Mouse (Mus musculus) frontal cortex, postnatal 36 days (tissue): Measurements from ENCODE around the gene Rab27a.
A peak's percentile ranks its signal among the peaks of the same experiment; 100 is the strongest.

Source experiments
- DNase-seq, 2 experiments: peaks; one replicate each; pipeline ENCODE4 v3.0.0; 2022; ENCODE audit warnings: low spot score in 2 of 2

Gene Rab27a

DNA sequence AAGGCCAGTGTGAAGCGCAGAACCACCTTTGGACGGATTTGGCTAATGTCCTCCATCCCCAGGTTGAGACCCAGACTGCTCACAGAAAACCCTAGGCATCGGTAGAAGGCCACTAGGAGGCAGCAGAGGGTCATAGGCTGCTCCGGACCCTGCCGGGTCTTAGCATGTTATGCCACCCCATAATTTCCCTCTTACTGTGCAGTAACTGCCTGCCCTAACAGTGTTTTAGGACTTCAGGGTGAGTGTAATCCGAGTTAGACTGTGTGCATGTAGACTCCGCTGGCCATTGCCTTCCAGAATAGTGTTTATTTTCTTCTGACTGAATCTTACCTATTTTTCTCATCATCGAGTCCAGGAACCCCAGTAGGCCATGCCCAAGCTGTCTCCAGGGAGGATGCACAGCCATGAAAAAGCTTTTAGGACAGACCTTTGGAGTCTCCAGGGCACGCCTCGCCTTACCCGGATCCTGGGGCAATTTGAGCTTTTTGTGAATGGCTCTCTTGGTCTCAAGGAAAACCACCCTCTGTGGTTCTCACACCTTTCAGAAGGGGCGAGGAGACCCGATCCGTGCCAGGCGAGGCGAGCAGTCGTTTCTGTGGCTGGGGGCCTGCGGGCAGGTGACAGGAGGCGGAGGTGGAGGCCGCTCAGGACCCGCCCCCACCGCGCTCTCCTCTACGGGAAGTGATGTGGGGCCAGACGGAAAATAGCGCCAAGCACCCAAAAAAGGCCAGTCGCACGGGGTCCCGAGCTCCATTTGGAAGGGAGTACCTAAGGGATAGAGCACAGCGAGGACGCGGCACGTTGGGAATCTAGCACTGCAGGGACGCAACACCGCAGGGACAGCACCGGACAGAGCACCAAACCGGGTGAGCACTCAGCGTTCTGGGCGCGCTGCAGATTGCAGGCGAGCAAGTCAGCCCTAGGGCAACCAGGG lies at the start of gene Rab27a:
Gene Rab27a, plus strand, starts transcription at position 709 of the 934 bp plus-strand sequence.
- peak; percentile 75 to 85 for DNase-seq

GRCm38 (mm10) chr9:72996167-72996566 lies 48.5 kb upstream of the Rab27a start:
- no peak for DNase-seq

DNA sequence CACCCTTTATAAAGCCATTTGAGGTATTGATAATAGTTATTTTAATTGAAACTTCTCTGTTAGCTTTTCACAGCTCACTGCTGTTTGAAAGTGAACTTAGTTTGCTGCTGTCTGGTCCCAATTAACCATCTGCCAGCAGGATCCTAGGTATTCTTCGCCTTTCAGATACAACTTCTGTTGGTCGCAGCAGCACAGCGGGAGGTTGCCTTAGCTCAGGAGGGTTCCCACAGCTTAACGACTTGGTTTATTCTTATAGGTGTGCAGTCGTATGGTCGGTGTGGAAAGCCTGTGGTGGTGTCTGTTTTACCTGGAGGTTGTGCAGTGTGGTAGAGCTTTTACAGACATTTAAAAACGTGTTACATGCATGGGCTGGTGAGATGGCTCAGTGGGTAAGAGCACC lies 47.8 kb upstream of the Rab27a start:
- no peak for DNase-seq

DNA sequence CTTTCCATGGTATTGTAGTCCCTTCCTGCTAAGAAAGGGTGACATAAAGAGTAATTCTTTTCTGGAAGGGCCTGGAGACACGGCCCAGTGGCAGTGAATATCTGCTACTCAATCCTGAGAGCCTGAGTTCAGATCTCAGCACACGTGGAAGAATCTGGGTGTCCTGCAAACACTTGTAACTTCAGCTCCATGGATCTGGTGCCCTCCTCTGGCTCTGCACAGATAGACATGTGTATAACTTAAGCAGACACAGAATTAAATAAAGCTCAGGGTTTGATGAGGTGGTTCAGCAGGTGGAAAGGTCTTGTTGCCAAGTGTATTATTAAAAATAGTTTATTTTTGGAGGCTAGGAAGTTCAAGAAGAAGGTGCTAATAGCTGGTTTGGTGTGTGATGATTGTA lies 44.2 kb upstream of the Rab27a start:
- DNase-seq: no peak

- DNase-seq: no peak
Observed at GRCm38 (mm10) chr9:73001314-73002011, 43.2 kb upstream of the Rab27a start.

DNA sequence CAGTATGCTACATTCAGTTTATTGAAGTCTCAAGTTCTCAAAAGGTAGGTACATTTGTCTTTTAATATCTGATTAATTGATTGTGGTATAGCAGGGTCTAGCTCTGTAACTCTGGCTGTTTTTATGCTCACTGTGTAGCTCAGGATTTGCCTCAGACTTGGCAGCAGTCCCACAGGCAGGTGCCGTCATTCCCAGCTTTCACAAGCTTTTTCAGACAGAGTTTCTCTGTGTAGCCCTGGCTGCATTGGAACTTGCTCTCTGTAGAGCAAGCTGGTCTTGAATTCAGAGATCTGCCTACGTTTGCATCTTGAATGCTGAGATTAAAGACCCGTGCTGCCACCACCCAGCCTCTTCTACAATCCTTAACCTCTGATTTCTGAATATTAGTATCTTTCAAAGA lies 42.5 kb upstream of the Rab27a start:
- no peak for DNase-seq

GRCm38 (mm10) chr9:73004076-73004475 lies 40.6 kb upstream of the Rab27a start:
- DNase-seq: no peak

DNA sequence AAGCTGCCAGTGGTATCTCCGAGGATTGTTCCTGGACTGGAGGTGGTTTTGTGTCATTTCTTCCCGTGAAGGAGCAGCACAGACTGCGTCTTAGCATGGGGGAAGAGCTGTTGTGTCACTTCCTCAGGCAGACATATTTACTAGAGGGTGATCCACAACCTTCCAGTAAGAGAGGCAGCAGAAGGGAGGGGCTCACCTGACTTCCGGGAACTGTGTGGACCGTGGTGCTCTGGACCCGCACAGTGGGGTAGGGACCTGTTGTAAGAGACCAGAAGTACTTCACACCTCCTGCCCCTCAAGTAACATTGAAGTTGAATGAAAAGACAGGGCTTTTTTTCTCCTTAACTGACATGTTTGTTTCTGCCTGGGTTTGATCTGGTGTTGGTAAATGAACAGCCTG lies 39.5 kb upstream of the Rab27a start:
- no peak for DNase-seq

DNA sequence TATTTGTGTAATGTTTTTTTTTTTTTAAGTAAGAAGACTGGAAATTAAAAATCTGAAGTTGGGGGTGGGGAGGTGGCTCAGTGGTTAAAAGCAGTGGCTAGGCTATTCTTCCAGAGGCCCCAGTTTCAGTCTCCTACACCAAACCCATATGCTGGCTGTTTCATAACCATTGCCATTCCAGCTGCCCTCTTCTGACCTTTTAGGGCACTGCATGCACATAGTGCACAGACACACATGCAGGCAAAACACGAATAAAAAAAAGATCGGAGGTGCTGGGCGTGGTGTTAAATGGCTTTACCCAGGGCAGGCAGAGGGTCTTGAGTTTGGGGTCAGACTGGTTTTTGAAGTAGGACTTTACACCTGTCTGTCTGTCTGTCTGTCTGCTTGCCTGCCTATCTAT lies 38.5 kb upstream of the Rab27a start:
- no peak for DNase-seq

DNA sequence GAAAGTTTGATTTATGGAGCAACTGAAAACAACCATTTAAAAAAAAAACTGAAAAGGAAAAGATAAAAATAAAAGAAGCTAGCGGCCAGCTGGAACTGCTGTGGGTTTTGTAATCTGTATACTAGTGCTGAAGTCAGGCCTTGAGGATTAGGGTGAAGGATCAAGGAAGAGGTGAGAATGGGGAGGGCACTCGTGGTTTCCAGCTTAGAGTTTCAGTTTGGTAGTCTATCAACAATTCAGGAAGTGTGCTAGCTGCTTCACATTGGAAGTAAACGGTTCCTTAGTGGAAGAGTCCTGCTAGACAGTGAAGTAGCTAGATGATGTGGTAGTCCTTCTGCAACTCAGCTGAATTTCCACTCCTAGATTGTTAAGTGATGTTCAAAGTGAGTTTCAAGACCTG lies 36.3 kb upstream of the Rab27a start:
- no peak for DNase-seq

GRCm38 (mm10) chr9:73012629-73013028 lies 32.0 kb upstream of the Rab27a start:
- no peak for DNase-seq

- peak in 1 of 2 experiments; percentile 28 for DNase-seq
Observed at GRCm38 (mm10) chr9:73014724-73015123, 29.9 kb upstream of the Rab27a start.

DNA sequence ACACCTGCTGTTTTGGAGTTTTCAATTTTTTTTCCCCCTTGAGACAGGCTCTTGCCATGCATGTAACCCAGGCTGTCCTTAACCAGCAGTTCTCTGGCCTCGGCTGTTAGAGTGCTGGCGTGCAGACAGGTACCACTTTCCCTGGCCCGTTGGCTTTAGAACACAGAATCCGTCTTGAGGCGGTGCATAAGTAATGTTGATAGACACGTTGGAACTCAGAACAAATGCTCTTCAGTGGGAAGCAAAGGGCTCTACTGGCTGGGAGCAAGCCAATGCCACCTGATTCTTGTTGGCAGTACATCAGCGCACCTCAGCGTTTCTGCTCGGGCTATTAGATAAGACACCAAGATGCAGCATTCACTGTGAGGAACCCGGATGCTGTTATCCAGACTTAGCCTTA lies 24.8 kb upstream of the Rab27a start:
- no peak for DNase-seq

GRCm38 (mm10) chr9:73020566-73021097 lies 24.0 kb upstream of the Rab27a start:
- DNase-seq: no peak

DNA sequence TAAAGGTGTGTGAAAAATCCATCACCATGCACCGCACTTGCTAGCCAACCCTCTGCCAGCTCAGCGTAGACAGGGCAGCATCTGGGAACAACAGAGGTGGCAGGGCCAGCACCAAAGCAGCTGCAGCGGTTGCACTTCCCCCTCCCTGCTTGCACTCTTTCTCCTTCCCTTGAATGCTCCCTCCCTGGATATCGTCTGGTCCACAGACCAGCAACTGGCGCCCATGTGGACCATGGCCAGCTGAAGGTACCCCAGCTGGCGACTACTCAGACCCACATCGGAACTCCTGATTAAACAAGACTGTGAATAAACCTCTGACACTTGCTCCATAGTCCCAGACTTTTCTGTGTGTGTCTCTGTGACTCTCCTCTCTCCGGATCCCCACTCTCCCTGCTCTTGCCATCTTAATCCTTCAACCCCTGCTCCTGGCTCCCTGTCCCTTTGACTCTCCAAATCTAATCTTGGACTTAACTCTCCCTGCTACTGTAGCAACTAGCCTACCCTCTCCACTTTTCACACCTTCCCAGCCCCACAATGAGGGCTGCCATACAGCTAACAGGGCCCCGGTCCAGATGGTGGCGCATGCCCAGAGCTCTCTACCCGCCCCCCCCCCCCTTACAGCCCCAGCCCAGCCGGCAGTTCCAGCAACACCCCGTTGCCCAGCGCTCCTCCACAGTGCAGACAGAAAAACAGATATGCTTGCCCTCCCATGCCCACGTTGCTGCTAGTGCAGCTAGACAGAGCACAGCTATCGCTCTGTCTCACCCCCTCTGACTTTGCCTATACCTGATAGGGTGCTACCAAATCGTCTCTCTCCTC lies 18.6 kb upstream of the Rab27a start:
- DNase-seq: peak in 1 of 2 experiments; percentile 26

- no peak for DNase-seq
Observed at GRCm38 (mm10) chr9:73030443-73030842, 14.2 kb upstream of the Rab27a start.

DNA sequence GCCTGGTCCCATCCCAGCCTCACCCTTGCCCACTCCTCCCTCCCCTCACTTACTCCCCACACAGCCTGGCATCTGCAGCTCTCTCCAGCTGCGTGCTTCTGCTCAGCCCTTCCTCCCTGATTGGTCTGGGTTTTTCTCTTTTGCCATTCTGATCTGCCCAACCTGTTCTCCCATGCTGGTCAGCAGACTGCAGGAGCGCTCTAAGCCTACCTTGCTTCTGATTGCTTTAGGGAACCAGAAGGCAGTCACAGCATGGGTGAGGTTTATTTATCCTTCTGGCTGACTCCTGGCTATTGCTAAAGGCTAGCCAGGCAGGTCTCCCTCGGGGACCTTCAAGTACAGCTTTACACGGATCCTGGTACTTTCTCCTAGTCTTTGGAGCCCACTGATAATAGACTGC lies 13.2 kb upstream of the Rab27a start:
- DNase-seq: no peak

GRCm38 (mm10) chr9:73033406-73033805 lies 11.2 kb upstream of the Rab27a start:
- DNase-seq: no peak

- peak; percentile 92 to 93 for DNase-seq
Observed at GRCm38 (mm10) chr9:73039222-73039945, 5.3 kb upstream of the Rab27a start.

GRCm38 (mm10) chr9:73040080-73040479 lies 4.6 kb upstream of the Rab27a start, which contains the start of gene Pigb:
Gene Pigb (minus strand): TSS chr9:73040378.
- no peak for DNase-seq

GRCm38 (mm10) chr9:73045204-73045603 lies 550 bp downstream of the Rab27a start:
- no peak for DNase-seq
